Mouse (Mus musculus): ENCODE measurements around the gene Hcfc2. TPM values are rescaled to one million over a fixed set of nuclear protein-coding genes. Genes with fewer than 3 reads are reported as not detected.

The Hcfc2 gene
- polyA plus RNA-seq, 1 experiment from 2014 or later: 24.0 TPM

DNA sequence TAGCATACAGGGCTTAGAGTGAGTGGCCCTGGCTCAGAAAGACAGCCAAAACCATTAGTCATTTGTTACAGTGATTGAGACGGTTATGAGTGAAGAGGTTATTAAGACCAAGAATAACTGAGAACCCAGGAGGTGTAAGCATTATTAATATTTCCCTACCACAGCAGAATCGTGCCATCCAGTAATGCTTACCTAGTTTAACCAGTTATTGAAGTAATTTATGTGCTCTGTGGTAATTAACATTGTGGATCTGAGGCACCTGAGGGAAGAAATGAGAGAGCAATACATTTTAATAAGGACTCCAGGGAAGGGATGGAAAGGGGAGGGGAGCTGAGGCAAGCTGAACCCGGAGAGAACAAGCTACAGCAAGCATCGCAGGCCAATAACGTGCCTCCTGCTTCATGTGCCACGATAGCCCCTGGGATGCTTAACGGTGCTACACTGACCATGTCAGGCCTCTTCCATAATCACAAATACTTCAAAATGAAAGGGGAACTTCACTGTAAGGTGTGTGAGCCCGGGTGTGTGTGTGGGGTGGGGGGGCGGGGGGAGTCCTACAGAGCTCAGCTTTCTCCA lies 75.7 kb downstream of the Hcfc2 start:
- H3K4me2 ChIP-seq: no peak overlapping the region
- no peaks in the 10 kb centered on the region for H3K9me3 ChIP-seq (ENCODE audit: control insufficient read depth, low read length)
- WGBS: 70% methylated on average over 9 of the region's 9 CpGs
- no peaks in the 10 kb centered on the region for H3K36me3 ChIP-seq (ENCODE audit: control insufficient read depth, insufficient read depth, low read length)
- H3K27ac ChIP-seq (ENCODE audit: low read depth, low read length): no peak overlapping the region
- DNase-seq (ENCODE audit: low spot score) (no peak), ATAC-seq (replicated peaks; ENCODE audit: low FRiP score) (no peak)
- H3K4me3 ChIP-seq (ENCODE audit: low read depth, low read length): no peak overlapping the region
- H3K4me1 ChIP-seq (replicated peaks; ENCODE audit: control insufficient read depth, insufficient read depth, low read length): no peaks in the 10 kb centered on the region; the same call in 1 of the 2 replicates
- H3K9ac ChIP-seq (ENCODE audit: low read depth, low read length): no peak overlapping the region
- no peaks in the 10 kb centered on the region; the same call in 1 of the 2 replicates for H3K27me3 ChIP-seq (replicated peaks; ENCODE audit: control insufficient read depth, insufficient read depth, low read length)

DNA sequence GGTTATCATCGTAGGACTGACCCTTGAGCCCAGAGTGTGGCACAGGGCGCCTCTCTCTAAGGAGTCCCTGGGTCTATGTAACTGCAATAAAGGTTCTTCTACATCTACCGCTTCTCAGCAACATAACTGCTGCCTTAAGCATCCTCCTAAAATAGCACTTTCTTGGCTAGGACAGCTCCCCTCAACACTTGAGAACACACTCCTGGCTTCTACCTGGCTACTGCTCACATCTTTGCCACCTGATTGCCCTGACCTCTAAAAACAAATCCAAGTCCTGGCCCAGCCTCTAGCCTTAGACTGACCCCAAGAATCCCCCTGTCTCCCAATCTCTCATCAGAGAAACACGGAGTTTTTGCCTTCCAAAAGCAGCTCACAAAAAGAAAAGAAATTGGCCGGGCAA lies 78.9 kb downstream of the Hcfc2 start:
- no peak overlapping the region for H3K9ac ChIP-seq (ENCODE audit: low read depth, low read length)

DNA sequence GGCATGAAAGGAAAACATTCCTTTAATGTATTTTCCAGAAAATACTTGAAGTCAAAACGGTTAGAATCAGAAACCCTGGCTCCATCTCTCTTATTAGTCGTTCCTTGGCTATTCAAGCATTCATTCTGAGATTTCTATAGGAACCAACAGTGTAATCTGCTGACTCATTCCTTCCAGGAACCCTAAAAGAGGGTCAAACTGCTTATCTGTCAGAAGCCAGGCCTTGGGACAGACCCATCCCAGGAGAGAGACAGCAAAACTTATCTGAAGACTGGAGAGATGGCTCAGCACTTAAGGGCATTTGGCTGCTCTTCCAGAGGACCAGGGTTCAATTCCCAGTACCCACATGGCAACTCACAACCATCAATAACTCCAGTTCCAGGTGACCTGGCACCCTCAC lies 81.1 kb downstream of the Hcfc2 start:
- no peak overlapping the region for H3K27ac ChIP-seq (ENCODE audit: low read depth, low read length)
- no peaks in the 10 kb centered on the region for H3K9me3 ChIP-seq (ENCODE audit: control insufficient read depth, low read length)
- DNase-seq (ENCODE audit: low spot score) (no peak), ATAC-seq (replicated peaks; ENCODE audit: low FRiP score) (peak; percentile 84)
- no peaks in the 10 kb centered on the region for H3K27me3 ChIP-seq (replicated peaks; ENCODE audit: control insufficient read depth, insufficient read depth, low read length)
- H3K4me3 ChIP-seq (ENCODE audit: low read depth, low read length): no peak overlapping the region
- H3K36me3 ChIP-seq (ENCODE audit: control insufficient read depth, insufficient read depth, low read length): no peaks in the 10 kb centered on the region
- peaks cover 12% of the 10 kb centered on the region for H3K4me1 ChIP-seq (replicated peaks; ENCODE audit: control insufficient read depth, insufficient read depth, low read length)
- no peak overlapping the region for H3K4me2 ChIP-seq
- 57% methylated on average over 2 of the region's 2 CpGs for WGBS
- no peak overlapping the region for H3K9ac ChIP-seq (ENCODE audit: low read depth, low read length)

More for the DNA sequence above, 78.9 kb downstream of the Hcfc2 start:
- Histone ChIP-seq H3K9me3 (ENCODE audit: control insufficient read depth, low read length) (no peaks in the 10 kb centered on the region), H3K36me3 (ENCODE audit: control insufficient read depth, insufficient read depth, low read length) (no peaks in the 10 kb centered on the region), H3K27me3 (replicated peaks; ENCODE audit: control insufficient read depth, insufficient read depth, low read length) (no peaks in the 10 kb centered on the region; the same call in 1 of the 2 replicates), H3K4me2 (no peak overlapping the region), H3K4me1 (replicated peaks; ENCODE audit: control insufficient read depth, insufficient read depth, low read length) (peaks cover 12% of the 10 kb centered on the region), H3K4me3 (ENCODE audit: low read depth, low read length) (no peak overlapping the region), H3K27ac (ENCODE audit: low read depth, low read length) (no peak overlapping the region)
- DNase-seq (ENCODE audit: low spot score) (no peak), ATAC-seq (replicated peaks; ENCODE audit: low FRiP score) (no peak)
- WGBS: 88% methylated on average over 5 of the region's 5 CpGs

DNA sequence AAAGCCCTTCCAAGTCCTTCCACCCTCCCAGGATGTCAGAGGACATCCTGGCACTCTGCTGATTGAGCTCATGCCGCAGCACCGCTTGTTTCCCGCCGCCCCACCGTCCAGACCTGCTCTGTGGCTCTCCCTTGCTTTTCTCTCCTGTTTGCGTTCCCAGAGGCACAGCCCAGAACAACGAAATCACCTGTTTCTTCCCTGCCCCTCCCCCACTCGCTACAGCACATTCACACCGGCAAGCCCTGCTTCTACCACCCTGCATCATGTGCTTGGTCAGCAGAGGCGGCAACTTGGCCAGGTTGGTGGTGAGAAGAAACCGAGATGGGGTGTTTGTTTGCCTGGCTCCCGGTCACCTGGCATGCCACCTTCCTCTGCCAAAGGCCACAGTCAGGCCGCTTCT lies 81.9 kb downstream of the Hcfc2 start:
- Histone ChIP-seq H3K9ac (ENCODE audit: low read depth, low read length) (no peak overlapping the region), H3K9me3 (ENCODE audit: control insufficient read depth, low read length) (no peaks in the 10 kb centered on the region), H3K4me2 (0 out of 2 replicates have a peak overlapping the region, but pooled peaks have one; percentile 12), H3K27ac (ENCODE audit: low read depth, low read length) (no peak overlapping the region), H3K4me1 (replicated peaks; ENCODE audit: control insufficient read depth, insufficient read depth, low read length) (peaks cover 12% of the 10 kb centered on the region), H3K27me3 (replicated peaks; ENCODE audit: control insufficient read depth, insufficient read depth, low read length) (no peaks in the 10 kb centered on the region), H3K4me3 (ENCODE audit: low read depth, low read length) (no peak overlapping the region), H3K36me3 (ENCODE audit: control insufficient read depth, insufficient read depth, low read length) (no peaks in the 10 kb centered on the region)
- 36% methylated on average over 13 of the region's 13 CpGs for WGBS
- no peak for ATAC-seq (replicated peaks; ENCODE audit: low FRiP score)
- no peak for DNase-seq (ENCODE audit: low spot score)

DNA sequence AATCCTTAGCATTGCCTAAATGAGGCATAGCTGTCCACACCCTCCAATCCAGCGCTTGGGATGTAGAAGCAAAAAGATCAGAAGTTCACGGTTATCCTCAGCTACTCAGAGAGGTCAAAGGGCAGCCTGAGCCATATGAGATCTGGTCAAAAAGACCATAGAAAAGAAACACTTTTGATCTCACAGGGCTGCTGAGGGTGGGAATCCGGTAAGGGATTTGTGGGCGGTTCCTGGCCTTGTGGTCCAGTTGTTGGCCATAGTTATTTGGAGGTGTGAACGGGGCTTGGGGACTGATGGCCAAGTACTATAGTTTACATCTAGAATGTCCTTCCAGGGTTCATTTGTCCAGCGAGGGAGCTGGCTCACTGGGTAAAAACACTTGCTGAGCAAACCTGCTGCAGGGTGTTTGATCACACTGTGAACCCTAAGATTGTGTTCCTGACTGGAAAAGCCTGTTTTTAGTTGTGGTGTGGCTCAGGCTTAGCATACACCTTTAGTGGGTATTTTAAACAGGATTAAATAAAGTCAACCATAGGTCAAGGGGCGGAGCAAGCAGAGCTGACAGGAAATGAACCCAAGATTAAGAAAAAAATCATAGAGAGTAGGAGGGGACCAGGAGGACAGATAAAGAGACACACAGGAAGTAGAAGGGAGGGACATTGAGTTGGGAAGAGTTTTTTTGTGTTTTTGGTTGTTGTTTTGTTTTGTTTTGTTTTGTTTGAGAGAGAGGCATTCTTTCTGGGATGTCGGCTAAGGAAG lies 83.0 kb downstream of the Hcfc2 start:
- H3K27me3 ChIP-seq (replicated peaks; ENCODE audit: control insufficient read depth, insufficient read depth, low read length): no peaks in the 10 kb centered on the region
- no peaks in the 10 kb centered on the region for H3K36me3 ChIP-seq (ENCODE audit: control insufficient read depth, insufficient read depth, low read length)
- peaks cover 12% of the 10 kb centered on the region for H3K4me1 ChIP-seq (replicated peaks; ENCODE audit: control insufficient read depth, insufficient read depth, low read length)
- WGBS: 81% methylated on average over 8 of the region's 8 CpGs
- no peak for DNase-seq (ENCODE audit: low spot score)
- H3K4me2 ChIP-seq: no peak overlapping the region
- no peak overlapping the region for H3K4me3 ChIP-seq (ENCODE audit: low read depth, low read length)
- ATAC-seq (replicated peaks; ENCODE audit: low FRiP score): no peak
- no peak overlapping the region for H3K27ac ChIP-seq (ENCODE audit: low read depth, low read length)
- no peak overlapping the region for H3K9ac ChIP-seq (ENCODE audit: low read depth, low read length)
- no peaks in the 10 kb centered on the region for H3K9me3 ChIP-seq (ENCODE audit: control insufficient read depth, low read length)

DNA sequence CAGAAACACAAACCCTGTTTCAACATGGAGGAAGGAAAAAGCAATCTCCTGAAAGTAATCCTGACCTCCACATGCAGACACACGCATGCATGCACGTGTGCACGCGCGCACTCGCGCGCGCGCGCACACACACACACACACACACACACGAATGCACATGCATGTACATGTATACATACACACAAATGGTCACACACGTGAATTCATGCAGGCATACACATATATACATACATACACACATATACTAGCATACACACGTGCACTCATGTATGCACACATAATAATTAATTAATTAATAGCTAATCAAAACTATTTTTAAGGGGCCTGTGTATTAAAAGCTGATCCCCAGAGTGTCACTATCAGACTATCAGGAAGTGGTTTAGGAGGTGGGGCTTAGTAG lies 83.9 kb downstream of the Hcfc2 start:
- ATAC-seq (replicated peaks; ENCODE audit: low FRiP score) (no peak), DNase-seq (ENCODE audit: low spot score) (no peak)
- H3K4me3 ChIP-seq (ENCODE audit: low read depth, low read length): no peak overlapping the region
- H3K4me2 ChIP-seq: no peak overlapping the region
- no peaks in the 10 kb centered on the region for H3K36me3 ChIP-seq (ENCODE audit: control insufficient read depth, insufficient read depth, low read length)
- WGBS: 97% methylated on average over 14 of the region's 14 CpGs
- H3K9me3 ChIP-seq (ENCODE audit: control insufficient read depth, low read length): no peaks in the 10 kb centered on the region
- H3K27ac ChIP-seq (ENCODE audit: low read depth, low read length): no peak overlapping the region
- H3K27me3 ChIP-seq (replicated peaks; ENCODE audit: control insufficient read depth, insufficient read depth, low read length): no peaks in the 10 kb centered on the region
- peaks cover 12% of the 10 kb centered on the region for H3K4me1 ChIP-seq (replicated peaks; ENCODE audit: control insufficient read depth, insufficient read depth, low read length)
- H3K9ac ChIP-seq (ENCODE audit: low read depth, low read length): no peak overlapping the region

DNA sequence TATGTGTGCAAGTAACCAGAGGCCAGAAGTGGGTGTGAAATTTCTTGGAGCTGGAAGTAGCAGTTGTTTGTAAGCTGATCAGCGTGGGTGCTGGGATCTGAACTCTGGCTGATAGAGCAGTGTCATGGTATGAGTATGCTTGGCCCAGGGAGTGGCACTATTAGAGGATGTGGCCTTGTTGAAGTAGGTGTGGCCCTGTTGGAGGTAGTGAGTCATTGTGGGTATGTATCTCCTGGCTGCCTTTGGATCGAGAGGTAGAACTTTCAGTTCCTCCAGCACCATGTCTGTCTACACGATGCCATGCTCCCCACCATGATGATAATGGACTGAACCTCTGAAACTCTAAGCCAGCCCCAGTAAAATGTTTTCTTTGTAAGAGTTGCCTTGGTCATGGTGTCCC lies 84.4 kb downstream of the Hcfc2 start:
- H3K36me3 ChIP-seq (ENCODE audit: control insufficient read depth, insufficient read depth, low read length): no peaks in the 10 kb centered on the region
- no peak overlapping the region for H3K4me2 ChIP-seq
- H3K4me3 ChIP-seq (ENCODE audit: low read depth, low read length): no peak overlapping the region
- no peak for DNase-seq (ENCODE audit: low spot score)
- no peak overlapping the region for H3K27ac ChIP-seq (ENCODE audit: low read depth, low read length)
- ATAC-seq (replicated peaks; ENCODE audit: low FRiP score): peak; percentile 21; the same call in 1 of the 2 replicates
- H3K9ac ChIP-seq (ENCODE audit: low read depth, low read length): no peak overlapping the region
- H3K9me3 ChIP-seq (ENCODE audit: control insufficient read depth, low read length): no peaks in the 10 kb centered on the region
- no peaks in the 10 kb centered on the region for H3K27me3 ChIP-seq (replicated peaks; ENCODE audit: control insufficient read depth, insufficient read depth, low read length)
- H3K4me1 ChIP-seq (replicated peaks; ENCODE audit: control insufficient read depth, insufficient read depth, low read length): peaks cover 12% of the 10 kb centered on the region
- 78% methylated on average over 3 of the region's 3 CpGs for WGBS

DNA sequence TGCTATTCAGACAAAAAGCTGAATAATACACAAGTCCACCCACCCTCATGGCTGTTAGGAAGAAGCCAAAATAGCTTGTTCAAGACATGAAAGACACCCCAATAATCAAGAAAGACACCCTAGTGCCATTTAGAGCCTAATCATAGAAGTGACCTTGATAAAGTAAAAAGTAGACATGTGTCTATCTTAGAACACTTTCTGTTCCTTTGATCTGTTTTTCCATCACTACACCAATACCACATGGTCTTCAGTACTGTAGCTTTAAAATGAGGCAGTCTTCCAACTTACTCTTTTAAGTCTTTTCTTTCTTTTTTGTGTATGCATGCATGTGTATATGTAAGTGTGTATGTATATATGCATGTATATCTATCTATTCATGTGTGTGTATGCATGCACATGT lies 84.9 kb downstream of the Hcfc2 start:
- no peak overlapping the region for H3K9ac ChIP-seq (ENCODE audit: low read depth, low read length)
- H3K4me2 ChIP-seq: no peak overlapping the region
- DNase-seq (ENCODE audit: low spot score) (no peak), ATAC-seq (replicated peaks; ENCODE audit: low FRiP score) (no peak)
- H3K27me3 ChIP-seq (replicated peaks; ENCODE audit: control insufficient read depth, insufficient read depth, low read length): no peaks in the 10 kb centered on the region
- H3K36me3 ChIP-seq (ENCODE audit: control insufficient read depth, insufficient read depth, low read length): no peaks in the 10 kb centered on the region
- H3K4me1 ChIP-seq (replicated peaks; ENCODE audit: control insufficient read depth, insufficient read depth, low read length): peaks cover 12% of the 10 kb centered on the region
- H3K9me3 ChIP-seq (ENCODE audit: control insufficient read depth, low read length): no peaks in the 10 kb centered on the region
- no peak overlapping the region for H3K27ac ChIP-seq (ENCODE audit: low read depth, low read length)
- no peak overlapping the region for H3K4me3 ChIP-seq (ENCODE audit: low read depth, low read length)

DNA sequence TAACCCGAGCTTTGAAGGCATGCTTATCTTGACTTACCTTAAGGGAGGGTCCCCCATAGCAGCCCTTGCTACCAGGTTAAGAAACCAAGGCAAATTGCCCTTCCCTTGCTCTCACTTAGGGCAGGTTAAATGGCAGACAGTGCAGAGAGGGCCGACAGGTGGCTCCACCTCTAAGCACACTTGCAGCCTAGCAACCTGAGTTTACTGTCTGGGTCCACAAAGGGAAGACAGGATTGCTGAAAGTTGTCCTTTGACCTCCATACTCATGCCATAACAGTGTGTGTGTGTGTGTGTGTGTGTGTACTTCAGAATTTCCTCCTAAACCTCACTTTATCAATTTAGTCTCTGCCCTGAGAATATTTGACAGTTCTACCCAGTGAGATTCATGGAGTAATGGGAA lies 86.5 kb downstream of the Hcfc2 start:
- DNase-seq (ENCODE audit: low spot score): no peak
- no peak overlapping the region for H3K4me3 ChIP-seq (ENCODE audit: low read depth, low read length)
- WGBS: 28% methylated on average over 2 of the region's 2 CpGs
- H3K27me3 ChIP-seq (replicated peaks; ENCODE audit: control insufficient read depth, insufficient read depth, low read length): no peaks in the 10 kb centered on the region
- no peaks in the 10 kb centered on the region for H3K9me3 ChIP-seq (ENCODE audit: control insufficient read depth, low read length)
- H3K9ac ChIP-seq (ENCODE audit: low read depth, low read length): no peak overlapping the region
- no peak overlapping the region for H3K4me2 ChIP-seq
- peak; percentile 40; the same call in 1 of the 2 replicates for ATAC-seq (replicated peaks; ENCODE audit: low FRiP score)
- no peaks in the 10 kb centered on the region for H3K36me3 ChIP-seq (ENCODE audit: control insufficient read depth, insufficient read depth, low read length)
- H3K27ac ChIP-seq (ENCODE audit: low read depth, low read length): no peak overlapping the region
- H3K4me1 ChIP-seq (replicated peaks; ENCODE audit: control insufficient read depth, insufficient read depth, low read length): peaks cover 8% of the 10 kb centered on the region

Data from liver, embryonic 11.5 days (tissue).